Mouse (Mus musculus) adrenal gland, adult 2 months (tissue): ENCODE measurements around the gene Ulk4. TPM values are rescaled to one million over a fixed set of nuclear protein-coding genes. Genes with fewer than 3 reads are reported as not detected.

Experiments used
- DNase-seq: peaks from one replicate; pipeline ENCODE4 v3.0.0; 2021
- polyA plus RNA-seq: library from polyadenylated mRNA; depleted of rRNA; stranded (reverse); fragments of >200 nt; gene quantifications from 2 replicates; pipeline ENCODE4 v1.2.3, GENCODE M21; 2012
- total RNA-seq, 2 experiments: library from RNA; stranded (reverse); gene quantifications; 2 replicates each; pipeline ENCODE4 v1.2.3; 2021

Gene Ulk4
- total and polyA plus RNA-seq, 3 experiments, result 1.5 to 2.3 (median 2.0) TPM

DNA sequence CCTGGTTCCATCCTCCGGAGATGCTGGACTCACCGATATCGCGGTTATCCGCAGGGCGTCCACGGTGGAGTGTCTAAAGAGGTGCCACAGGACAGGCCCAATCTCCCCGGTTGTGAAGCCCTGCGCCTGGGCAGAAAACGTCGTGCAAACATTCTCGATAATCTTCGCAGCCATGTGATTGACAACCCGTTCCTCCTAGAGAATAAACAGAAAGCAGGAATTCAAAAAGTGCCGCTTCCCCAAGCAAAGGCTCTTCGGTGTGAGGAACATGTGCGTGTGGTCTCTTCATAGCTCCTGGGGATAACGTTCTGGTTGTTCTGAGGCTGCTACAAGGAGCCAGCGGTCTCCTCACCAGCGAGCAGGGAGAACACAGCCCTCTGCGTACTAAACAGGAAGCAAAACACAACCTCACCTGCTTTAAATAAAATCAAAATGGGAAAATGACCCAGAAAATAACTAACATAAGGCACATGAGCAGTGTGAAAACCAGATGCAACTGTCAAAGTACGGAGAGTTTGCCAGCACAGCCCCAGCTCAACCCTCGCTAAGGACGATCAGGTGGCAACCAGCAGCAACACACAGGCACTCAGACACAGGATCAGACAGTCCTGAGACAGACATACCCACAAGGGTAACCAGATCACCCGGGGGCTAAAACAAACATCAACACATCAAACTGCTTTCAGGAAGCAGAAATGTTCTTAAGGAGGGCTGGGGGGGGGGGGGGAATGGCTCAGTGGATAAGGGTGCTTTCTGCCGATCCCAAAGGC lies 84.2 kb downstream of the Ulk4 start:
- no peak for DNase-seq

DNA sequence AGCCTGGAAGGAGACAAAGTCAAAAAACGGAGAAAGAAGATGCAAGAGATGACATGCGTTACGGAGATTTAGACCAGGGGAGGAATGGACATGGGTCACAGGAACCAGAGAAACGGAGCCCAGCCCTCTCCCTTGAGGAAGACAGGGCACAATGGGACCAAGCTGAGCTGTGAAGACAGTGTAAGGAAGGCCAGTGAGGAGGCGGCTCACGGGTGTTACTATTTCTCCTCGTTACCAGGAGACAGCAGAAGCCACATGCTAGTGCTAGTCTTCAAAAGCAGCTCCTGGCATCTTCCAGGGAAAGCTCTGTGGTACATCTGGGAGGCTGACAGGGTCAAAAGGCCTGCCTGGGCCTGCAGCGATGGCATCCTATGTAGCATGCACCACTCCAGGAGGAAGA lies 89.2 kb downstream of the Ulk4 start:
- DNase-seq, result no peak

DNA sequence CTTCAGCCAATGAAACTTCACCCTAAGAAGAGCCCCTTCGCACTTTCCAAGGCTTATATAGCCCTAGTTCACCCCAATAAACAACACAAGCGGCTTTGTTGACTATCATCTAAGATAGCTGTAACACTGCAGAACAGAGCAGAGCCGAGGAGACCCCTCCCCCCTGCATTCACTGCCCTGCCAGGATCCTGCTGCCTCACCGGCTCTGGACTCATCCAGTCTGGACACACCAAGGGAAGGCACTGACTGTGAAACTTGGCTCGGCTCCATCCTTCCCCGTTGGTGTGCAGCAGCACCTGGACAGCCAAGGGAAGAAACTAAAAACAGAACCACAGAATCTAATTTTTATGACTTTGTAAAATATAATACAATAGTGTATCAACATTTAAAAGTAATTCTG lies 91.2 kb downstream of the Ulk4 start:
- DNase-seq, result no peak

DNA sequence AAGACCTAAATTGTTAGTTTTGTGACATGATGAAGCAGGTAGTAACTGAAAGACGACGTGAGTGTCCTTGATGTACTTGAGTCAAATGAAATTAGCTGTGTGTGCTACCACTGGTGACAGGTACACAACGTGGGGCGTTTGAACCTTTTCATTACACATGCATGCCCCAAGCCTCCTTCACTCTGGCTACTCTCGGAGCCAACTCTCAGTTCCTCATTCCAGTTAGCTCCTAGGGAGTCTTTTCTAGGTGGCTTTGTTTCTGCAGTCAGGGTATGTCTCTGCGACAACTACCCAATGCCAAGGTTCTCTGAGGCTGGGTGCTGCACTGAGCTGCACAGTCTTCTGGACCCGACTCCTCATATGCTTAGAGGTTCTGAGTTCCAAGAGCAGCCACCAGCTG lies 100.6 kb downstream of the Ulk4 start:
- DNase-seq, result no peak

DNA sequence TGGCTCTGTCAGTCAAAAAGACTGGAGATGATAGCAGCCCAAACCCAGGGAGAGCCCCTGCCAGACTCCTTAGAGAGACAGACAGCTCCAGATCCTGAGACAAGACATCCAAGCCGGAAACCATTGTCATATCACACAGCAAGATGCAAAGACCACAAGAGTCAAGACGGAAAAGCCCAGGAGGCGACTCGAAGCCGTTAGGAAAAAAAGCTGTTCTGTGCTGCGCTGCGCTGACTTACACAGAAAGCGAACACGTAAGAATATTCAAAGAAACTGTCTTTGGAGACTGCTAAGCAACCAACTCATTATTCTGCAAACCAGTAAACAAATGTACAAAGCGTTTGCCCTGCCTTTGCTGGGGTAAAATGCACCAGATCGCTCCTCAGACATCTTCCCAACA lies 101.8 kb downstream of the Ulk4 start:
- no peak for DNase-seq

DNA sequence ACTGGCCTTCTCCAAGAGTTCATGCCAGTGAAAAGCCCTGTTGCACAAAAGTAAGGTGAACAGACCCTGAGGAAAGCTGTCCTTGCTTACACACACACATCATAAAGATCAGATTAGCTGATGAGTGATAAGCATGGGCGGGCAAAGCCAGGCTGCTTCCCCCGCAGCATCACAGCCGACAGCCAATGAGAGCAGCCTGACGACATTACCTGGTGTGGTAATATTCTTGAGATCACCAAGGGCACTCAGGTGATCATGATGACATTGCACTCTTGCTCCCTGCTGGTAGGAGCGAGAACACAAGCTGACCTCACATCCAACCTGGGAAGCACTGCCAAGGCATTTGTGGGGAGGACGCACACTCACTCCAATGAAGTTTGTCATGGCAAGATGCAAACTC lies 104.9 kb downstream of the Ulk4 start:
- no peak for DNase-seq

DNA sequence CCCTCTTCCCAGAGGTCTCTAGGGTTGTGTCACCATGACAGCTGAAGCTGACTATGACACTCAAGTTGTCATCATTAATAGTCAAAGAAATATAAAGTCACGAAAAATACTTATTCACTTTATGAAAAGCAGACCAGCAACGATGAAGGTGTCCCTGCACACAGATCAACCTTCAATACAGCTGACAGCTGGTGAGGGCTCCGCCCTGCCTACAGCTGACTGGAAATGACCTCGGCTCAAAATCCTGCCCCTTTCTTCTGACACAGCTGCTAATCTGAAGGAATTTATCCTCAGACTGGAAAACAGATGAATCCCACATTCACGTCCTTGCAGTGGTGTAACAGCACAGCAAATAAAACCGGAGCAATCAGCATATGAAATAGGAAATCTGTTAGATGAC lies 105.4 kb downstream of the Ulk4 start:
- DNase-seq, result no peak

DNA sequence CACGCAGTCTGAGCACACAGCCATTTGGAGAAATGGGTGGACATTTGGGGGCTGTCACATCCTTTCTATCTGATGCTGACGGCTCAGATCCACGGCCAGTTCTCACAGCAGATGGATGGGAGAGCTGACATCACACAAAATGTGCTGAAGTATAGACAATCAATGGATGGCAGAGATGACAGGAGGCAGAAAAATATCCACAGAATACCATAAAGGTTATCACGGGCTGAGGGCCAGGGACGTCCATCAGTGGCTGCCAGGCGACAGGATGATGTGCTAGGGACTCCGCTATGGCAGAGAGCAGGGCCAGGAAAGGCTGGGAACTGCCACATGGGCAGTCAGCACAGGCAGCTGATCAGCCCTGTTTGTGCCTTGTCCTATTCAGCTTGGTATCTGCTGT lies 112.4 kb downstream of the Ulk4 start:
- DNase-seq, result no peak

DNA sequence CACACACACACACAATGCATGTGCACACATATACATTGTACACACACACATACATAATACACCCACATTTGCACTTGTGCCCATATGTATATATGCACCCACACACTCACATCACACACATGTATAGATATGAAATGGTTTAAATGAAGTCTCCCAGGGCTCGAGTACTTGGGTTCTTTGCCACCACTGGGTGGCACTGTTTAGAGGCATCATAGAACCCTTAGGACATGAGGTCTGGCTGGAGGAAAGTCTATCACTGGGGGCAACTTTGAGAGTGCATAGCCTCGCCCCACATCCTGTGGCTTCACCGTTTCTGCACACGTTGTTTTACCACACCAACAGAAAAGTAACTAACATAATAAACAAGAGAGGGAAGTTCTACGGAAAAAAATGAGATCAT lies 114.2 kb downstream of the Ulk4 start:
- DNase-seq, result no peak

DNA sequence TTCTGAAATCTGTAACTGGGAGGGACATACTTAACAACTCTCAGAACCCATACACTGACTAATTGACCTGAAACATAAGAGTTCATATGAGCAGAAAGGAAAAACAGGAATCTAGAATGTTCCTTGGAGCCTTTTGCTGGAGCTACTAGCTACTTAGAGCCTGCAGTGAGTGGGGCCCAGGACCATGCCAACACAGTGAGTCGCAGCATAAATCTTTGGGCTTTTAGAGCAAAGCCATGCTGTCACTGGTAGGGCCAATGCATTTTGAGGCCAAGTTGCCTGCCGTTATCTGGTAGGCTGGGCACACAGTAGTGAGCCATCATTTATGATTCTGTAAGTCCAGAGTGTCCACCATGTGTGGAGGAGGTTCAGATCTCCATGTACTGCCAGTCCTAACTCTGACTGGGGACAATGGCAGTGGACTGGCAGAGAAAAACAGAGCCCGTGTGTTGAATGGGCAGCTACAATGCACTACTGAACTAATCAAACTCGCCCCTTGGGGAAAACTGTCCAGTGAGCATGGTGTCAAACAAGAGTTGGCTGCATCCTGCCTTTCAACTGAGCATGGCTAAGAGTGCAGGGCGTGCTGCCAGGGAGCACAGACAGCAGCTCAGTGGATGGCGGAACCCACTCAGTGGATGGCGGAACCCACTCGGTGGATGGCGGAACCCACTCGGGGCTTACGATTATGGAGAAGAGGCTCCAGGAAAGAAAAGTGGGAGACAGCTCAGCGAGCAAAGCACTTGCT lies 115.0 kb downstream of the Ulk4 start:
- peak; percentile 33 for DNase-seq

DNA sequence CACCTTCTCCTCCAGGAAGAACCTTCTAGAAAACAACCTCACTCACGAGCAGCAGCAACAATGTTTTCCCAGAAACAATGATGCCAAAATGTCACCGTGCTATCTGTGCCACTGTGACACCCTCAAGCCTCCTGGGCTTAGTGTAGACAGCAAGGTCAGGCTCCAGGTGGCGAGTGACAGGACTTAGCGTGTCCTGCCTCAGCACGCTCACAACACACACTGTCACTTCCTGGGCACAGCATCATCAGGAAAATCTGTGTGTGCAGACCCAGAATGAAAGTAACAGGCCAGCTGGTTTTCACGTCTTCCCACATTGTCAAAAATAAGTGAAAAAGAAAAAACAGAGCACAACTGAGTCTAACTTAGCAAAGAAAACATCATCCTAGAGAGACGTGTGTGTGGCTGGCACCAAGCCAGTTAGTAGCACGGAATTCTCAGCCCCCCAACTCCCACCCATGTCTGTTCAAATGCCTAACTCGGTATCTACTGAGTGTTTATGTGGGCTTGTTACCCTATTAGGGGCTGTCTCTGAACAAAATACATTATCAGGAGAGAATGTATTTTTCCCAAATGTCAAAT lies 120.7 kb downstream of the Ulk4 start:
- DNase-seq, result no peak

DNA sequence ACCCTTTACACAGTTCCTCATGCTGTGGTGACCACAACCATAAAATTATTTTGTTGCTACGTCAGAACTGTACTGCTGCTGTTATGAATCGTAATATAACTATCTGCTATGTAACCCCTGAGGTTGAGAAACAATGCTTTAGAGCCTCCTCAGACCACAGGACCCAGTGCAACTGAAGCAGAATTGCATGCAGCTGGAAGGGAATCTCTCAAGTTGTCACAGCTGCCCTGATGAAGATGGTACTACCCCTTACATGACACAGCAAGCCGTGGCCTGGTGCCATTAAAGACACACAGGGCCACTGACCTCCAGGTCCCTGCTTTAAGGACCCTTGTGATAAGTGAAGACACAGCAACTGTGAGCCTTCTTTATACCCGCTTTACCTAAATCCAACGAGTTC lies 123.7 kb downstream of the Ulk4 start:
- DNase-seq, result no peak

DNA sequence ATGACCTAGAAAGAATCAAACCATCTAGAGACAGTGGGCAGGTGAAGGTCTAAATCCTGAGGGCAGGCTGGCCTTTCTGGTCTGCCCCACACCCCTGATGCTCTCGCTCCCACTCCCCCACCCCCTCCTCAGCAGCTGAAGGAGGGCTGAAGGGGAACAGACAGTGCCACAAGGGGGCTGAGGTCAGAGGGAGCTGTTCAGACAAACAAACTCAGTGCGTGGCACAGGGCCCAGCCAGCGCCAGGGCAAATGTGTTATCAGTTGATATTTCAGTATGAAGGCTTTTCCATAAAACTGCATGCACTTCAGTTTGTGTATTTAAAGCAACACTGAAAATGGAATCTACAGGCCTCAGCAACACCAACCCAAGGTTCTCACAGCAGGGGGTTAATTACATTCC lies 128.4 kb downstream of the Ulk4 start:
- DNase-seq, result no peak

DNA sequence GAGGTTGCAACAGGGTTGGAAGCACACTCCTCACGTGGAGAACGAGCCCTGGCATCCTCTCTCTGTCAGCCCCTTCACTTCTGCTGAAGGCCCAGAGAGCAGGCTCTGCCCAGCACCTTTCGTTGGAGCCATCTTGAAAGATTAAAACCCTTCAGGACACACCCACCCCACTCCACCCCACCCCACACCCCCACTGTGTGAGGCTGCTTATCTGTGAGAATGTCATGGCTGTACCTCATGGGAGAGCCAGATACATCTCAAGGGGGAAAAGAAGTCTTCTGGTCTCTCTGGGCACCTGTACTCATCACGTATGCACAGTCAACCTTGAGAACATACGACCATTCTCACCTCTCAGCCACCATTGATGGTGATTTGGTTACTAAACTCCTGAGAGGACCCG lies 133.8 kb downstream of the Ulk4 start:
- DNase-seq, result no peak

DNA sequence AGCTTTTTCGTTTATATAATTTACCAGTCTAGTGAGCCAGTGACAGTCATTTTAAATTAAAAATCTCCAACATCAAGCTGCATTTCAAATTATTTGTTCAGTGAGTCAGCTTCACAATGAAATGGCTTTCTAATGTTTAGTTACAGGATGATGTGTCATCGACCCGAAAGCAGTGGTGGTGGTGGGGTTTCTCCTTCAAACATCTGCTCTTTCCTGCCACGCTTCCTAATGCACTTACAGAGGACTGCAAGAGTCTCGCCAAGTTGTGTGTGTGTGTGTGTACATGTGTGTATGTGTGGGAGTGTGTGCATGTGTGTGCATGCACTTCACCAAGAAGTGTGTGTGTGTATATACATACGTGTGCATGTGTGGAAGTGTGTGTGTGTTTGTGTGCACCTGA lies 144.4 kb downstream of the Ulk4 start:
- DNase-seq, result no peak

DNA sequence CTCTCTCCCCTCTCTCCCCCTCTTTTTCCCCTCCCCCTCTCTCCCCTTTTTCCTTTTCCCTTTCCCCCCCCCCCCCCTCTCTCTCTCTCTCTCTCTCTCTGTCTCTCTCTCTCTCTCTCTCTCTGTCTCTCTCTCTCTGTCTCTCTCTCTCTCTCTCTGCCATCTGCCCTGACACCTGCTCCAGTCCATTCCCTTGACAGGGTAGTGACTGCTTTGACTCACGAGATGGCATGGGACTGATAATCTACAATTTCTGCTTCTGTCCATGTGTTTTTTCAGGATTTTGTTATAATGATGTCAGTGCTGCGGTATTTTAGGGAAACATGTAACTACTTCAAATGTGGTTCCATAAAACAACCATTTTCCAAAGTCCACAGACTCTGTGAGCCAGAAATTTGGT lies 147.5 kb downstream of the Ulk4 start:
- DNase-seq, result no peak

DNA sequence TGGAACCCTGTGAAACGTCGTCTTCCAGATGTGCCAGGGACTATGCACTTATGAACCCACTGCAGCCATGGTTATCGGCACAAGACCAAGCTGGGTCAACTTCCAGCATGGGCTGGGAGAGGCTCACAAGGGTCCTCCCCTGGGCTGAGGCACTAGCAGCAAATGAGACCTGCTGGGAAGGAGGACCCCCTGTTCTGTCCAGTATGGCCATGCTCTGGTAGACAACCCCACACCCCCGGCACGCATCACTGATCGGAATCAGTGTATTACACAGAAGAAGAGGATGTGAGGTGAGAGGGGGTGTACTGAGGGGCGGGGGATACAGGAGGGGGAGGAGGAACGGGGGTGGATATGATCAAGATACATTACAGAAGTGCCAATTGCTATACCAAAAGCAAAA lies 148.1 kb downstream of the Ulk4 start:
- no peak for DNase-seq

DNA sequence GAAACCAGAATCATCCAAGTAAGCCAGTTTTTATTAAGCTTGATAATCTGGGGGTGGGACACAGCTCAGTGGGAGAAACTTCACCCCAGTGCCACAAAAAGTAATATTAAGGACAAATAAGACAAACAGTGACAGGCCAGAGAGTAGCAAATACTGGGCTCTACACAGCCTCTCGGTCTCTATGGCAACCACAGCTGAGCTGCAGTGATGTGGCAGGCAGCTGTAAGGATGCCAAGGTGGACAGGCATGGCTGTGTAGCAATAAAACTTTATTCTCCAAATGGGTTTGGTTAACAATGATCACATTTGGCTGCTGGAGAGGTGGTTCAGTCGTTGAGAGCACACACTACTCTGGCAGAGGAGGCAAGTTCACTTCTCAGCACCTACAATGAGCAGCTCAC lies 150.0 kb downstream of the Ulk4 start:
- no peak for DNase-seq

DNA sequence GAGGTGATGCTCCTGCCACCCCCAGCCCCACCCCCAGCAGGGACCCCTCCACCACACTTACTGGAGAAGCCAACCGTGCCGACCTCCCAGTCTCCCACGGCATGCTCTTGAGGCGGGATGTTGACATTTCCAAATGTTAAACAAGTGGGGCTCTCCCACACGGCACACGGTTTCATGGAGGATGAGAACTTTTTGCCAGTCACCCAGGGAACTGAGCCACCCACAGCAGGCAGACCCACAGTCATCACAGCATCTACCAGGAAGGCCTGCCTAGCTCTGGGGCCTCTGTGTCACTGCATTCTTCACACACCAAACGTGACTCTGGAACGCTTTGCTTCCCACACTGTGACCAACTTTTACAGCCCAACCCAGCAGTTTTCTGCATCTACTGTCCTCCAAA lies 152.3 kb downstream of the Ulk4 start:
- no peak for DNase-seq

DNA sequence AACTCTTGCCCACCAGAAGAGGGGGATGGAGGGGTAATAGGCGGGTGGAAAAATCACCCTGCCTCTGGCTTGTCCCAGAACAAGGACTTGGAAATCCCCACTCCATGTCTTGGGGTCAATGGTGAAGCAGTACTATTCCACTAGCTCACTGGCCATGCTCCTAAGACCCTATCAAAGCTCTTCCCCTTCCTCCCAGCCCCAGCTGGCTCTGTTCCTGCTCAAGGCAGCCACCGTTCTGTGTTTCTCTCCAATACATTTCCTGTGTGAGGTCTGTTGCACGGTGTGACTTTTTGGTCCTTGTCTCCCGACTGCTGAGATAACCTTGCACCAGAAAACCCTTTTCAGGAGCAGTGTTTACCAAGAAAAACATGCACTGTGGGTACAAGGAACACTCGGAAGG lies 155.0 kb downstream of the Ulk4 start:
- DNase-seq, result no peak

DNA sequence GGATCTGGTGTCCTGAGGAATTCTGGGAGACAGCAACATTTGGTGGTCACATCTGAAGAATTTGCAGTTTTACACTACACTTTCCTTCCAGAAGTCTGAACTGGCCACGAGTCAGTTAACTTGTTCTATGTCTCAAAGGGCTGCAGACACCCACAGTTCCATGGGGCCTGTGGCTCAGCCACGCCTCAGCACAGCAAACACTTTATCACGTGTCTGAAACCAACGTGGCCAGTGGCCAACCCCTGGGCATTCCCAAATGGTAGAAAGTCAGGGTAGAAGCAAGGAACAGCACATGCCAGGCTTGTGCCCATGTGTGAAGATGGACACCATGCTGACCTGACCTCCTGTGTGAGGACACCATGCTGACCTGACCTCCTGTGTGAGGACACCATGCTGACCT lies 159.1 kb downstream of the Ulk4 start:
- DNase-seq, result no peak

DNA sequence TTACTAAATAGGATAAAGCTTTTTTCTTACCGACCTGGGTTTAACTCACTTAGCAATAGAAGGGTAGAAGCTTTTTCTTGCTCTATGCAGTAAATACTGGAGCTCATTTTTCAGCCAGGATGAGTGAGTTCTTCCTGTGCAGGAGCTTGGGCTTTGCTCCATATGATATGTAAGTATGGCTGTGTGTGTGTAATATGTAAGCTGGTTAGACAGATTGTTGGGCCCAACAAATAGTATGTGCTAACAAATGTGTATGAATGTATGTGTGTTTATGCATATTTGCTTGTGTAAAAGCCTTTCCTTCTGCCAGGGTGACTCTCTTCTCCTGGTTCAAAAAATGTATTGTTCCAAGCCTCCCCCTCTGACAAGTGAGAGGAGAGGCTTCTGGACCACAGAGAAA lies 164.9 kb downstream of the Ulk4 start:
- no peak for DNase-seq

DNA sequence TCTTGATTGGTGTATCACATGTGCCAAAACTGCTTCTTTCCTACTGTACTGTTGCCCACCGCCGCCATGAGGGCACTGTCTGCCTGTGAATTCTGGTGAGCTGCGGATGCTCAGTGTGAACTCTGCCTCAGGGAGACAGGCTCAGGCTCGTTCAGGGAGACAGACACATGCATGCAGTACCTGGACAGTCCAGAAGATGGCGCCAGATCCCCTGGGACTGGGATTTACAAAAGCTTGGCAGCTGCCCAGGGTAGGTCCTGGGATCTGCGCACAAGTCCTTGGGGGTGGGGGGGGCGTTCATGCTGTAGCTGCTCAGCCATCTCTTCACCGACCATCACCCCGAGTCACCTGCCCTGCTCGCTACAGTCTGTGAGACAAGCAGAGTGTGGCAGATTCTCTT lies 168.9 kb downstream of the Ulk4 start:
- peak; percentile 65 for DNase-seq

DNA sequence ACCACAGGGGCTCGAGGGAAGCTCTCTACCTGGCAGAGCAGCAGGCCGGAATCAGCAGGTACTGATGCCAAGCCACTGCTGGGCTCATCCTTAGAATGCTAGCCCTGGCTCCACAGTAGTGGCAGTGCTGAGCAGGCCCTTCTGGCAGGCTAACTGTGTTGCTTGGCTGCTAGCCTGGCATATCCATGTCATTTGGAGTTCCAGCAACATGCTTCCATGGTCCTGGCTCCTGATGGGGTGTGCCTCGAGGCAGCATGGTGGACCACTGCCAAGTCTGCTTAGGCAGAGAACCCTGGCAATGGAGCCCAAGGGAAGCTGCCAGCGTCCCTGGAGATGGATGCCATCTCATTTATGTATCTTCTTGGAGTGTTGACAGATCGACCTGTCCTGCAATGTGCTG lies 169.4 kb downstream of the Ulk4 start:
- DNase-seq, result no peak
